Mouse (Mus musculus) liver, adult 2 months (tissue): Measurements from ENCODE around the gene Pak3. TPM values are rescaled to one million over a fixed set of nuclear protein-coding genes. Genes with fewer than 3 reads are reported as not detected.

Experiments
- DNase-seq: peaks from one replicate; pipeline ENCODE4 v3.0.0-alpha.2; 2011; ENCODE audit warnings: low read depth, low spot score; ENCODE audit errors: extremely low read depth
- H3K27ac ChIP-seq: fragments of 200-500 bp; replicated peaks from 2 replicates; pipeline ENCODE4 v1.5.1; 2012; ENCODE audit warnings: low read depth, mild to moderate bottlenecking, control low read depth, inconsistent platforms, low read length; ENCODE audit not compliant: insufficient read depth
- H3K27me3 ChIP-seq: fragments of 200-500 bp; 2 replicates; pipeline ENCODE4 v1.6.1; 2012; ENCODE audit warnings: mild to moderate bottlenecking, moderate library complexity, low read length, inconsistent platforms; ENCODE audit not compliant: control insufficient read depth, insufficient read depth
- H3K36me3 ChIP-seq: fragments of 200-500 bp; 2 replicates; pipeline ENCODE4 v1.6.1; 2012; ENCODE audit warnings: low read length, inconsistent platforms; ENCODE audit not compliant: control insufficient read depth, insufficient read depth
- H3K4me1 ChIP-seq: fragments of 200-500 bp; 2 replicates; pipeline ENCODE4 v1.6.1; 2011; ENCODE audit warnings: low read length; ENCODE audit not compliant: control insufficient read depth, insufficient read depth
- H3K4me3 ChIP-seq: fragments of 200-500 bp; 2 replicates; pipeline ENCODE4 v1.5.1; 2011; ENCODE audit warnings: low read depth, mild to moderate bottlenecking, control low read depth, low read length, moderate library complexity; ENCODE audit not compliant: insufficient read depth
- H3K79me2 ChIP-seq: fragments of 200-500 bp; 2 replicates; pipeline ENCODE4 v1.6.1; 2012; ENCODE audit warnings: inconsistent platforms, mild to moderate bottlenecking, low read length, moderate library complexity; ENCODE audit not compliant: control insufficient read depth, insufficient read depth
- H3K9ac ChIP-seq: fragments of 200-500 bp; 2 replicates; pipeline ENCODE4 v1.6.1; 2012; ENCODE audit warnings: low read depth, mild to moderate bottlenecking, control low read depth, inconsistent platforms, low read length
- CTCF ChIP-seq: fragments of 200-500 bp; IDR thresholded peaks from 2 replicates; pipeline ENCODE4 v1.5.1; 2011; ENCODE audit warnings: low read depth, low read length, control low read depth
- WGBS: fragments of 180-500 bp; shearing (Covaris S2); methylation state at CpG from one replicate; pipeline ENCODE4 v1.1.7; 2018; 5-methylcytosine and 5-hydroxymethylcytosine counted together
- polyA plus RNA-seq: library from polyadenylated mRNA; depleted of rRNA; stranded (reverse); fragments of >200 nt; gene quantifications from 2 replicates; pipeline ENCODE4 v1.2.3, GENCODE M21; 2012; rRNA removed
- total RNA-seq: library from RNA; depleted of rRNA; stranded (reverse); fragments of >200 nt; gene quantifications from 2 replicates; pipeline ENCODE4 v1.2.3, GENCODE M21; 2014; rRNA removed

The Pak3 gene
- total and polyA plus RNA-seq, 2 experiments = under 0.01 TPM; not detected in 1

GRCm38 (mm10) chrX:143846637-143847036, 328.2 kb downstream of the Pak3 start:
- DNase-seq = no peak
- Histone ChIP-seq H3K79me2 (no peaks in the 10 kb centered on the region), H3K27me3 (no peaks in the 10 kb centered on the region), H3K9ac (no peak overlapping the region), H3K4me1 (no peaks in the 10 kb centered on the region), H3K27ac (no peak overlapping the region), H3K4me3 (no peak overlapping the region), H3K36me3 (no peaks in the 10 kb centered on the region)
- no peak for TF ChIP-seq CTCF
- WGBS = 88% methylated on average over 3 of the region's 3 CpGs

Other genes with a start within 250 kb of the Pak3 start
- 0.18 and 0.40 TPM in 2 replicates for gene Chrdl1, start 124.3 kb upstream of the Pak3 start, total RNA-seq
- gene Chrdl1, start 124.3 kb upstream of the Pak3 start, polyA plus RNA-seq = 0.10 and 0.11 TPM in 2 replicates